In genomic region chr4:141477681-141478102, GRCm38 (mm10) we compare ENCODE assay signal across 8 mouse cellular contexts. TPM values are rescaled to one million over a fixed set of nuclear protein-coding genes. Genes with fewer than 3 reads are reported as not detected.
DNase-seq lines count a peak whose midpoint lies in the region; ATAC-seq and TF ChIP-seq lines count a peak whose summit lies in the region.
"Had no signal": no experiment of that assay in that cellular context is flagged by ENCODE, and none has a peak within 500 bp of the region (broad histone marks: within the 10 kb centered on the region; RNA-seq: fewer than 3 reads in every experiment).

No protein-coding gene starts in this region.

- no peak for TF ChIP-seq CTCF in midbrain, postnatal 0 days (IDR thresholded peaks at IDR 0.05)

- peak; percentile 34 for DNase-seq in midbrain, embryonic 14.5 days
- no peak for DNase-seq in midbrain, embryonic 11.5 days (ENCODE audit: low spot score, missing footprints)
- peak; percentile 95 for DNase-seq in cerebellum, adult 9-10 months
- DNase-seq in gastrocnemius, postnatal 25 days = peak; percentile 69
- peak; percentile 63 to 75 for DNase-seq in layer of hippocampus, postnatal 10 days (ENCODE audit: low spot score in 2 of 2)
- DNase-seq in midbrain, postnatal 0 days (ENCODE audit: low spot score) = peak; percentile 89
- DNase-seq in ovary, postnatal 36 days (ENCODE audit: low spot score) = no peak

- H3K36me3 ChIP-seq in midbrain, embryonic 14.5 days (ENCODE audit: control insufficient read depth, insufficient read depth, low read length) = peaks cover 97% of the 10 kb centered on the region
- H3K36me3 ChIP-seq in midbrain, embryonic 11.5 days (ENCODE audit: control insufficient read depth, insufficient read depth, low read length) = peaks cover 55% of the 10 kb centered on the region
- H3K36me3 ChIP-seq in midbrain, postnatal 0 days (ENCODE audit: insufficient read depth, low read length) = peaks cover 88% of the 10 kb centered on the region

- H3K4me1 ChIP-seq in midbrain, embryonic 14.5 days (ENCODE audit: control insufficient read depth, insufficient read depth, low read length) = no peaks in the 10 kb centered on the region
- H3K4me1 ChIP-seq in midbrain, embryonic 11.5 days (ENCODE audit: control insufficient read depth, insufficient read depth, low read length) = no peaks in the 10 kb centered on the region
- no peaks in the 10 kb centered on the region for H3K4me1 ChIP-seq in midbrain, postnatal 0 days (ENCODE audit: insufficient read depth, low read length)
- H3K4me1 ChIP-seq: midbrain, embryonic 12.5 days had no signal

- WGBS in midbrain, embryonic 14.5 days = 90% methylated on average over 16 of the region's 16 CpGs
- 94% methylated on average over 16 of the region's 16 CpGs for WGBS in midbrain, embryonic 11.5 days
- WGBS in midbrain, postnatal 0 days = 65% methylated on average over 16 of the region's 16 CpGs

- no peak overlapping the region for H3K4me3 ChIP-seq in midbrain, embryonic 14.5 days (replicated peaks; ENCODE audit: low read depth, low read length)
- no peak overlapping the region for H3K4me3 ChIP-seq in midbrain, embryonic 11.5 days (ENCODE audit: low read depth, low read length)
- no peak overlapping the region for H3K4me3 ChIP-seq in midbrain, postnatal 0 days (ENCODE audit: low read depth, low read length)
- H3K4me3 ChIP-seq: midbrain, embryonic 12.5 days had no signal

- ATAC-seq in midbrain, embryonic 14.5 days (ENCODE audit: low FRiP score, low TSS enrichment) = no peak
- no peak for ATAC-seq in midbrain, embryonic 11.5 days (ENCODE audit: low FRiP score)
- ATAC-seq in midbrain, postnatal 0 days (ENCODE audit: low FRiP score) = peak; percentile 29; the same call in 1 of the 2 replicates

- no peaks in the 10 kb centered on the region for H3K9me3 ChIP-seq in midbrain, embryonic 14.5 days (ENCODE audit: control insufficient read depth, low read length)
- H3K9me3 ChIP-seq in midbrain, embryonic 11.5 days (ENCODE audit: control insufficient read depth, low read length) = no peaks in the 10 kb centered on the region
- no peaks in the 10 kb centered on the region for H3K9me3 ChIP-seq in midbrain, postnatal 0 days (ENCODE audit: low read length)
- H3K9me3 ChIP-seq: midbrain, embryonic 12.5 days had no signal

- H3K27me3 ChIP-seq in midbrain, embryonic 14.5 days (ENCODE audit: control insufficient read depth, insufficient read depth, low read length) = no peaks in the 10 kb centered on the region
- no peaks in the 10 kb centered on the region for H3K27me3 ChIP-seq in midbrain, embryonic 11.5 days (ENCODE audit: control insufficient read depth, insufficient read depth, low read length)
- no peaks in the 10 kb centered on the region for H3K27me3 ChIP-seq in midbrain, postnatal 0 days (ENCODE audit: insufficient read depth, low read length)
- H3K27me3 ChIP-seq: midbrain, embryonic 12.5 days had no signal

- no peak overlapping the region for H3K9ac ChIP-seq in midbrain, embryonic 14.5 days (replicated peaks; ENCODE audit: low read length)
- H3K9ac ChIP-seq in midbrain, embryonic 11.5 days (ENCODE audit: low read length) = no peak overlapping the region
- H3K9ac ChIP-seq in midbrain, postnatal 0 days (replicated peaks; ENCODE audit: low read length, poor library complexity, severe bottlenecking) = no peak overlapping the region
- H3K9ac ChIP-seq: midbrain, embryonic 12.5 days had no signal

- H3K4me2 ChIP-seq in midbrain, embryonic 14.5 days (ENCODE audit: low read length) = no peak overlapping the region
- H3K4me2 ChIP-seq in midbrain, embryonic 11.5 days = no peak overlapping the region
- H3K4me2 ChIP-seq in midbrain, postnatal 0 days (ENCODE audit: low read depth, low read length, poor library complexity, severe bottlenecking) = no peak overlapping the region
- H3K4me2 ChIP-seq: midbrain, embryonic 12.5 days had no signal

- 0 out of 2 replicates have a peak overlapping the region, but pooled peaks have one; percentile 33 for H3K27ac ChIP-seq in midbrain, embryonic 14.5 days (replicated peaks; ENCODE audit: low read depth, low read length)
- H3K27ac ChIP-seq in midbrain, embryonic 11.5 days (ENCODE audit: low read depth, low read length) = no peak overlapping the region
- H3K27ac ChIP-seq in midbrain, postnatal 0 days (ENCODE audit: low read depth, low read length) = peak overlapping the region; percentile 57
- H3K27ac ChIP-seq: midbrain, embryonic 12.5 days had no signal

RNA-seq across cellular contexts. Expression of gene Zbtb17, which starts 33.2 kb away (rescaled TPM):
- 42.0 and 49.2 TPM in 2 replicates for polyA plus RNA-seq in midbrain, embryonic 14.5 days (2014; fragmentation: Nextera tagmentation; extraction: Ambion mirVana)
- polyA plus RNA-seq in midbrain, embryonic 11.5 days (2014; fragmentation: Nextera tagmentation; extraction: Ambion mirVana) = 37.4 and 40.6 TPM in 2 replicates
- total RNA-seq in gastrocnemius, postnatal 25 days (2021) = 10 to 100 TPM; 24.7 to 25.5 TPM
- total RNA-seq in layer of hippocampus, postnatal 10 days (2021) = 10 to 100 TPM; 24.2 to 27.4 TPM
- total RNA-seq in midbrain, postnatal 0 days (2014; rRNA removed) = 31.0 and 34.4 TPM in 2 replicates
- 30.1 and 30.8 TPM in 2 replicates for polyA plus RNA-seq in midbrain, postnatal 0 days (2015; fragmentation: Nextera tagmentation; extraction: Ambion mirVana)

RNA-seq across cellular contexts. Expression of gene Srarp, which starts 41.8 kb away (rescaled TPM):
- 0.24 and 0.74 TPM in 2 replicates for polyA plus RNA-seq in midbrain, embryonic 14.5 days (2014; fragmentation: Nextera tagmentation; extraction: Ambion mirVana)
- not detected in 2 replicates for polyA plus RNA-seq in midbrain, embryonic 11.5 days (2014; fragmentation: Nextera tagmentation; extraction: Ambion mirVana)
- total RNA-seq in gastrocnemius, postnatal 25 days (2021) = 1 to 10 TPM in 1 of 2 experiments, under 1 TPM in 1; 0.91 to 1.0 TPM
- 1 to 10 TPM; 2.9 to 3.4 TPM for total RNA-seq in layer of hippocampus, postnatal 10 days (2021)
- 1.9 and 4.5 TPM in 2 replicates for total RNA-seq in midbrain, postnatal 0 days (2014; rRNA removed)
- polyA plus RNA-seq in midbrain, postnatal 0 days (2015; fragmentation: Nextera tagmentation; extraction: Ambion mirVana) = 0.52 and 0.76 TPM in 2 replicates

RNA-seq across cellular contexts. Expression of gene Hspb7, which starts 57.1 kb away (rescaled TPM):
- polyA plus RNA-seq in midbrain, embryonic 14.5 days (2014; fragmentation: Nextera tagmentation; extraction: Ambion mirVana) = not detected in 2 replicates
- not detected in 2 replicates for polyA plus RNA-seq in midbrain, embryonic 11.5 days (2014; fragmentation: Nextera tagmentation; extraction: Ambion mirVana)
- total RNA-seq in gastrocnemius, postnatal 25 days (2021) = 1,000 to 10,000 TPM in 1 of 2 experiments, 100 to 1,000 TPM in 1; 347 to 1,168 TPM
- total RNA-seq in layer of hippocampus, postnatal 10 days (2021) = under 1 TPM; 0.11 to 0.16 TPM
- 0.05 TPM in 1 of 2 replicates, not detected in the other for total RNA-seq in midbrain, postnatal 0 days (2014; rRNA removed)
- polyA plus RNA-seq in midbrain, postnatal 0 days (2015; fragmentation: Nextera tagmentation; extraction: Ambion mirVana) = 0.10 and 0.12 TPM in 2 replicates

Comparison
In these comparisons a context has a peak if more than half of its experiments do, and no peak if none do; other contexts are left out.
1. DNase-seq: peak in midbrain, embryonic 14.5 days (single experiment), cerebellum, adult 9-10 months (single experiment), gastrocnemius, postnatal 25 days (single experiment), layer of hippocampus, postnatal 10 days (2 of 2) and midbrain, postnatal 0 days (single experiment); none in midbrain, embryonic 11.5 days (single experiment) and ovary, postnatal 36 days (single experiment).
2. RNA of gene Hspb7, which starts 57.1 kb away (total RNA-seq): 347 to 1,168 TPM in gastrocnemius, postnatal 25 days; 0.11 to 0.16 TPM in layer of hippocampus, postnatal 10 days and 0.05 TPM in midbrain, postnatal 0 days; every median in the first group is over 100 times any median in the second.